Mouse (Mus musculus) heart, postnatal 0 days (tissue): ENCODE results near the gene Pigk. TPM values are rescaled to one million over a fixed set of nuclear protein-coding genes. Genes with fewer than 3 reads are reported as not detected.

Source experiments
- ATAC-seq: fragments of 200-750 bp; cut with Nextera tagmentation; 2 replicates; pipeline ENCODE4 v1.8.0; 2017; ENCODE audit warnings: low read depth, moderate number of reproducible peaks, moderate library complexity; ENCODE audit not compliant: insufficient read depth
- DNase-seq: peaks from one replicate; pipeline ENCODE4 v3.0.0-alpha.2; 2016; ENCODE audit warnings: low spot score
- H3K27ac ChIP-seq: fragments of 300-500 bp; sonication (generic); 2 replicates; pipeline ENCODE4 v1.5.1; 2014; ENCODE audit warnings: low read depth, mild to moderate bottlenecking
- H3K27me3 ChIP-seq: fragments of 300-500 bp; sonication (generic); 2 replicates; pipeline ENCODE4 v1.6.1; 2014; ENCODE audit warnings: low read length, mixed read lengths; ENCODE audit not compliant: control insufficient read depth, insufficient read depth
- H3K36me3 ChIP-seq: fragments of 300-500 bp; sonication (generic); replicated peaks from 2 replicates; pipeline ENCODE4 v1.6.1; 2014; ENCODE audit warnings: low read length, mixed read lengths; ENCODE audit not compliant: control insufficient read depth, insufficient read depth
- H3K4me1 ChIP-seq: fragments of 300-500 bp; sonication (generic); 2 replicates; pipeline ENCODE4 v1.6.1; 2014; ENCODE audit warnings: antibody characterized with exemption; ENCODE audit not compliant: control insufficient read depth, insufficient read depth
- H3K4me2 ChIP-seq: fragments of 300-500 bp; sonication (generic); 2 replicates; pipeline ENCODE4 v1.6.1; 2014; ENCODE audit warnings: low read depth, mild to moderate bottlenecking, low read length, moderate library complexity
- H3K4me3 ChIP-seq: fragments of 300-500 bp; sonication (generic); 2 replicates; pipeline ENCODE4 v1.5.1; 2014; ENCODE audit warnings: low read depth, low read length
- H3K9ac ChIP-seq: fragments of 300-500 bp; sonication (generic); replicated peaks from 2 replicates; pipeline ENCODE4 v1.6.1; 2014; ENCODE audit warnings: low read depth, low read length, mixed read lengths
- H3K9me3 ChIP-seq: fragments of 300-500 bp; sonication (generic); replicated peaks from 2 replicates; pipeline ENCODE4 v1.6.1; 2016; ENCODE audit warnings: low read length; ENCODE audit not compliant: control insufficient read depth
- CTCF ChIP-seq: IDR thresholded peaks from 2 replicates; pipeline ENCODE4 v1.5.1; 2016; ENCODE audit warnings: antibody characterized with exemption, control low read depth, low read depth
- EP300 ChIP-seq: IDR thresholded peaks from 2 replicates; pipeline ENCODE4 v1.6.1; 2016; ENCODE audit warnings: antibody characterized with exemption, low read depth
- WGBS: fragments of 180-500 bp; shearing (Covaris S2); extraction: QIAGEN DNeasy Blood & Tissue Kit; methylation state at CpG from one replicate; pipeline ENCODE4 v1.1.7; 2014; 5-methylcytosine and 5-hydroxymethylcytosine counted together
- polyA plus RNA-seq: library from polyadenylated mRNA; unstranded; fragments of >200 nt; fragmentation: Nextera tagmentation; extraction: Ambion mirVana; gene quantifications from 2 replicates; pipeline ENCODE4 v1.2.1, GENCODE M21; 2015
- total RNA-seq: library from RNA; depleted of rRNA; stranded (reverse); fragments of >200 nt; gene quantifications from 2 replicates; pipeline ENCODE4 v1.2.3, GENCODE M21; 2014; ENCODE audit warnings: low replicate concordance

The Pigk gene
- total and polyA plus RNA-seq, 2 experiments from 2014 or later: 17.8 to 28.4 TPM

GRCm38 (mm10) chr3:152856095-152856494 lies 142.2 kb downstream of the Pigk start:
- 61% methylated on average over 10 of the region's 10 CpGs for WGBS
- ATAC-seq (no peak), DNase-seq (no peak)

GRCm38 (mm10) chr3:152861450-152861849 lies 147.6 kb downstream of the Pigk start:
- ATAC-seq (no peak), DNase-seq (no peak)
- Histone ChIP-seq H3K27ac (no peak overlapping the region), H3K4me1 (no peaks in the 10 kb centered on the region), H3K36me3 (no peaks in the 10 kb centered on the region), H3K9me3 (no peaks in the 10 kb centered on the region; the same call in 1 of the 2 replicates), H3K4me3 (no peak overlapping the region), H3K4me2 (no peak overlapping the region), H3K27me3 (no peaks in the 10 kb centered on the region), H3K9ac (no peak overlapping the region)
- WGBS: 89% methylated on average over 4 of the region's 4 CpGs
- no peak for TF ChIP-seq CTCF
- TF ChIP-seq EP300: no peak

More at GRCm38 (mm10) chr3:152856095-152856494, 142.2 kb downstream of the Pigk start:
- Histone ChIP-seq H3K4me2 (no peak overlapping the region), H3K27ac (no peak overlapping the region), H3K27me3 (no peaks in the 10 kb centered on the region), H3K4me3 (no peak overlapping the region), H3K36me3 (no peaks in the 10 kb centered on the region), H3K9ac (no peak overlapping the region), H3K9me3 (no peaks in the 10 kb centered on the region), H3K4me1 (no peaks in the 10 kb centered on the region)
- TF ChIP-seq EP300 (no peak), CTCF (no peak)

GRCm38 (mm10) chr3:152861978-152862377 lies 148.1 kb downstream of the Pigk start:
- 74% methylated on average over 1 of the region's 1 CpGs for WGBS
- no peak overlapping the region for H3K4me2 ChIP-seq
- no peaks in the 10 kb centered on the region for H3K4me1 ChIP-seq
- no peaks in the 10 kb centered on the region for H3K36me3 ChIP-seq
- no peak overlapping the region for H3K9ac ChIP-seq
- no peak for ATAC-seq
- no peaks in the 10 kb centered on the region for H3K27me3 ChIP-seq
- TF ChIP-seq CTCF (no peak), EP300 (no peak)
- no peak overlapping the region for H3K27ac ChIP-seq
- no peak for DNase-seq
- H3K4me3 ChIP-seq: no peak overlapping the region
- no peaks in the 10 kb centered on the region; the same call in 1 of the 2 replicates for H3K9me3 ChIP-seq

GRCm38 (mm10) chr3:152866035-152866965 lies 152.4 kb downstream of the Pigk start:
- H3K9me3 ChIP-seq: no peaks in the 10 kb centered on the region; the same call in 1 of the 2 replicates
- DNase-seq (no peak), ATAC-seq (no peak)
- no peaks in the 10 kb centered on the region for H3K36me3 ChIP-seq
- H3K9ac ChIP-seq: no peak overlapping the region
- no peak overlapping the region for H3K27ac ChIP-seq
- H3K4me2 ChIP-seq: no peak overlapping the region
- TF ChIP-seq EP300: no peak
- no peak for TF ChIP-seq CTCF
- no peaks in the 10 kb centered on the region for H3K27me3 ChIP-seq
- no peaks in the 10 kb centered on the region for H3K4me1 ChIP-seq
- WGBS: 82% methylated on average over 22 of the region's 22 CpGs
- H3K4me3 ChIP-seq: no peak overlapping the region

GRCm38 (mm10) chr3:152867654-152868525 lies 154.0 kb downstream of the Pigk start:
- Histone ChIP-seq H3K27ac (no peak overlapping the region), H3K4me3 (no peak overlapping the region), H3K4me1 (no peaks in the 10 kb centered on the region), H3K27me3 (no peaks in the 10 kb centered on the region), H3K9ac (no peak overlapping the region), H3K36me3 (no peaks in the 10 kb centered on the region), H3K4me2 (no peak overlapping the region), H3K9me3 (no peaks in the 10 kb centered on the region; the same call in 1 of the 2 replicates)
- 56% methylated on average over 12 of the region's 12 CpGs for WGBS
- ATAC-seq (no peak), DNase-seq (no peak)
- no peak for TF ChIP-seq EP300
- TF ChIP-seq CTCF: no peak
